Mouse (Mus musculus) heart, embryonic 13.5 days (tissue): ENCODE measurements at regions not wholly inside any gene's neighbourhood (a gene's known extent, or its start where the extent isn't known, plus 50 kb on each side); places are given as distances from the start of the nearest gene placed in this dataset.
A peak's percentile ranks its signal among the peaks of the same experiment; 100 is the strongest.

Experiments used
- ATAC-seq: fragments of 200-750 bp; cut with Nextera tagmentation; 2 replicates; pipeline ENCODE4 v1.8.0; 2017; ENCODE audit warnings: moderate TSS enrichment; ENCODE audit not compliant: insufficient number of reproducible peaks, low FRiP score, low TSS enrichment; ENCODE audit errors: extremely low read depth
- H3K27ac ChIP-seq: fragments of 300-500 bp; sonication (generic); replicated peaks from 2 replicates; pipeline ENCODE4 v1.5.1; 2015; ENCODE audit warnings: moderate library complexity, mild to moderate bottlenecking, inconsistent platforms
- H3K27me3 ChIP-seq: fragments of 300-500 bp; sonication (generic); replicated peaks from 2 replicates; pipeline ENCODE4 v1.6.1; 2015; ENCODE audit warnings: mild to moderate bottlenecking, inconsistent platforms
- H3K36me3 ChIP-seq: fragments of 300-500 bp; sonication (generic); 2 replicates; pipeline ENCODE4 v1.6.1; 2015; ENCODE audit warnings: mild to moderate bottlenecking, inconsistent platforms
- H3K4me1 ChIP-seq: fragments of 300-500 bp; sonication (generic); 2 replicates; pipeline ENCODE4 v1.6.1; 2015; ENCODE audit warnings: inconsistent platforms
- H3K4me2 ChIP-seq: fragments of 300-500 bp; sonication (generic); 2 replicates; pipeline ENCODE4 v1.6.1; 2015; ENCODE audit warnings: inconsistent platforms, mild to moderate bottlenecking, moderate library complexity
- H3K4me3 ChIP-seq: fragments of 300-500 bp; sonication (generic); 2 replicates; pipeline ENCODE4 v1.5.1; 2015; ENCODE audit warnings: moderate library complexity, mild to moderate bottlenecking, inconsistent platforms
- H3K9ac ChIP-seq: fragments of 300-500 bp; sonication (generic); 2 replicates; pipeline ENCODE4 v1.6.1; 2015; ENCODE audit warnings: inconsistent platforms, mild to moderate bottlenecking, moderate library complexity
- H3K9me3 ChIP-seq: fragments of 300-500 bp; sonication (generic); 2 replicates; pipeline ENCODE4 v1.6.1; 2016; ENCODE audit warnings: inconsistent platforms
- WGBS: fragments of 180-500 bp; shearing (Covaris S2); methylation state at CpG from one replicate; pipeline ENCODE4 v1.1.7; 2015; ENCODE audit warnings: mixed read lengths; 5-methylcytosine and 5-hydroxymethylcytosine counted together

DNA sequence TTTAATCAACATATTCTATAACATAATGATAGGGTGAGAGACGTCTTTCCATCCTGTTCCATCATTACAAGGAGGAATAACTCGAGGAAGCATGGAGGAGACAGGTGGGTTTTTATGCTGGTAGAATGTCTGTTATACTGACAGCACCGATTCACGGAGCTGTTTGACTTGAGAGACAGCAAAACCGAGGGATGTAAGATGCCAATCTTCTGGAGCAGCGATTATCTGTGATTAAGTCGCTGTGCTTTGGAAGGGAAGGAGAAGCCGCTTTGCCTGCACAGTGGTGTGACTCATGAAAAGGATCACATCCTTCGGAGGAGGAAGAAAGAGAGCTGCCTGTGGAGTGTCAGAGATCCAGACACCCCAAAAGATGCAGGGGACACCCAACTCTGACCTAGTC lies 205.4 kb downstream of the Drd1 start:
- H3K27me3 ChIP-seq: no peaks in the 10 kb centered on the region
- H3K4me2 ChIP-seq: no peak overlapping the region
- H3K4me1 ChIP-seq: no peaks in the 10 kb centered on the region
- H3K27ac ChIP-seq: no peak overlapping the region
- 74% methylated on average over 9 of the region's 9 CpGs for WGBS
- H3K9me3 ChIP-seq: no peaks in the 10 kb centered on the region
- no peak overlapping the region for H3K4me3 ChIP-seq
- no peak for ATAC-seq
- H3K9ac ChIP-seq: no peak overlapping the region
- H3K36me3 ChIP-seq: no peaks in the 10 kb centered on the region

DNA sequence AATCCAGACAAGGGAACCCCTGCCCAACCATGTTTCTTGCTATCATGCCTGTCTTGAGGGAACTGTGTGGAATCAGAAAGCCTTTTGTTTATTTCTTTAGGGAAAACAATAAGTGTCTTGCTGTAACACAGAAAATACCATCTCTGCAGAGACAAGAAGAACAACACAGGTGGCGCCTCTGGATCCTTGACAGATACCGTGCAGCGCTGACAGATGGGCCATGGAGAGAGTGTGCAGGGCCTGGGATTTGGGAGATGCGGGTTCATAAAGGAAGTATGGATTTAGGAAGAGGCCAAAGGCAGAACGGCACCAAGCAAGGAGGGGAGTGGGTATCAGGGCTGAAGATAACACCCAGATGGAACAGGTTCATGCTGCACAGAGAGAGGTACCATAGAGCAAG lies 209.3 kb downstream of the Drd1 start:
- ATAC-seq: no peak
- WGBS: 75% methylated on average over 5 of the region's 5 CpGs
- no peaks in the 10 kb centered on the region for H3K36me3 ChIP-seq
- no peaks in the 10 kb centered on the region for H3K27me3 ChIP-seq
- H3K9ac ChIP-seq: no peak overlapping the region
- H3K4me3 ChIP-seq: no peak overlapping the region
- no peak overlapping the region for H3K4me2 ChIP-seq
- no peaks in the 10 kb centered on the region for H3K4me1 ChIP-seq
- H3K27ac ChIP-seq: no peak overlapping the region
- H3K9me3 ChIP-seq: no peaks in the 10 kb centered on the region

DNA sequence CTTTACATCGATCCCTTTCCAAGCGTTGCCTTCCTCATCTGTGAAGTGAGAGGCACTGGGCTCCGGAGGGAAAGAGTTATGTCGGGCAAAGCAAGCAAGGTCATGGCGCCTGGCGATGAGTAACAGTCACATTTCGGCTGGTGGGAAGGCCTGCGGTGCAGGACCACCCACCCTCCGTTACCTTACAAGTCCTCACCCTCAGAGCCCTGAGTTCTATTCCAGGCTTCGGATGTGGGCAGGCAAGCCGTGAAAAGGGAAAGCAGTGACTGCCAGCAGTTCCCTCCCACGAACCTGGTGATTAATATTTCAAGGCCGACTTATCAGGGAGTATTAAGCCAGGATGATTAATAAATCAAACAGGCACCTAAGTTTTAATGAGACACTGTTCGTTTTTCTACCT lies 209.7 kb downstream of the Drd1 start:
- no peak for ATAC-seq
- no peaks in the 10 kb centered on the region for H3K27me3 ChIP-seq
- no peaks in the 10 kb centered on the region for H3K9me3 ChIP-seq
- no peak overlapping the region for H3K27ac ChIP-seq
- no peak overlapping the region for H3K9ac ChIP-seq
- H3K4me1 ChIP-seq: no peaks in the 10 kb centered on the region
- no peaks in the 10 kb centered on the region for H3K36me3 ChIP-seq
- 74% methylated on average over 14 of the region's 14 CpGs for WGBS
- no peak overlapping the region for H3K4me3 ChIP-seq
- H3K4me2 ChIP-seq: no peak overlapping the region

DNA sequence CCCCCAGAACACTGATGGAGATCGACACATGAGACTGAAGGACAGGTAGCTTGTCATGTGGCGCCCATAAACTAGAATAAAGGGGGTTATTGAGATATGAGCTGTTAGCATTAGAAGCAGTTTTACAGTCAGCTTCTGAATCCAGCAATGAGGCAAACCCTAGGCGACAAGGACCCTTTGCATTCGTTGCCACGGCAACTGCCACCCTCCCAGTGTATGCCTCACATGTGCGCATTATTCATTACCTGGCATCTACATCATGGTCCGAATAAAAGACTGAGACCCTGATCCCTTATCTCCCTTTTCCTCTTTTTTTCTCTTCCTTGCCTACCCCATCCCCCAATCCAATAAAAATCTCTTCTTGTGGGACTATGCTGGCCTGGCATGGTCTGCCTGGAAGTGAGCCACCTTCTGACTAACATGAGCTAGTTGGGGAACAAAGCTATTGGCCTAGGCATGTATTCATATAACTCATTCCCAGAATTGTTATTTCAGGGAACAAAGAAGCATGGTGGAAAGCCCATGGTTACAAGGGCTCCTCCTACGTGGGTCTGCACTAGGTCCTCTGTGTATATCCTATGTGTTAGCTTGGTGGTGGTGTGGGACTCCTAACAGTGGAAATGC lies 229.4 kb downstream of the Drd1 start:
- Histone ChIP-seq H3K4me3 (no peak overlapping the region), H3K4me1 (no peaks in the 10 kb centered on the region), H3K9me3 (peaks cover 5% of the 10 kb centered on the region; the same call in 1 of the 2 replicates), H3K9ac (no peak overlapping the region), H3K4me2 (no peak overlapping the region), H3K27me3 (no peaks in the 10 kb centered on the region), H3K27ac (no peak overlapping the region), H3K36me3 (no peaks in the 10 kb centered on the region)
- WGBS: 68% methylated on average over 8 of the region's 8 CpGs
- no peak for ATAC-seq

DNA sequence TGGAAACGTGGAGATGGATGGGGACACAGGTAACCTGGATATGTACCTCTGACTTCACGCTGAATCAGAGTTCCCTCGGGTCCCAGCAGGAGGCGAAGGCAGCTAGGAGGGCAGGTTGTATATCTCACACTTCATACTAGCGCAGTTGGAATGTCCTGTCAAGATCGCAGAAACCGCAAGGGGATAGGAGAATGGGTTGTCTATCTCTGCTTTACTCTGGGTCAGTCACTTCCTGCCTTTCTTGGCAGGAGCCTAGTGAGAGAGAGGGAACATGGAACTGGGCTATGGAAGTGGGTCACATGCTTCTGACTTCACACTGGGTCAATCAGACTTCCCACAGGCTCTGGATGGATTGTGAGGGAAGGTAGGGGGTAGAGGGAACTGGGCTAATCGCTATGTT lies 233.4 kb downstream of the Drd1 start:
- H3K27me3 ChIP-seq: no peaks in the 10 kb centered on the region
- no peaks in the 10 kb centered on the region for H3K4me1 ChIP-seq
- H3K9me3 ChIP-seq: no peaks in the 10 kb centered on the region
- no peak overlapping the region for H3K4me2 ChIP-seq
- no peak overlapping the region for H3K4me3 ChIP-seq
- H3K9ac ChIP-seq: no peak overlapping the region
- WGBS: 63% methylated on average over 8 of the region's 8 CpGs
- no peak overlapping the region for H3K27ac ChIP-seq
- ATAC-seq: no peak
- no peaks in the 10 kb centered on the region for H3K36me3 ChIP-seq

DNA sequence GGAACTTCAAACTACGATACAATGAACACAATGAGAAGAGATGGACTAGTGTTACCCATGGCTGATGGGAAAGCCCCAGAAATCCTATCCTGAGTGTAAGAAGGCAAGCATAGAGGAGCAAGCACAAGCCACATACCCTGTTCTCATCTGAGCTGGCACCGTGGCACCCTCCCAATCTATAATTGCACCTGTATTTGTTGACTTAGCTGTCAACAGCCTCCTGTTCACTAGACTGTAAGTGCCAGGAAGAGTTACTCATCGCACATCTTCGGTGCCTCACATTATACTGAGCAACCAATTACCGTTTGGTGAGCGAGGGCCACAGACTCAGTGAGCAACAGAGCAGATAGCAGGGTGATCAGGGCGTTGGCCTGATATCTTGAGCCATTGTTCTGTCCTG lies 239.9 kb downstream of the Drd1 start:
- Histone ChIP-seq H3K9ac (no peak overlapping the region), H3K27me3 (0 out of 2 replicates have a peak, but pooled peaks cover 3% of the 10 kb centered on the region), H3K36me3 (no peaks in the 10 kb centered on the region), H3K4me1 (peaks cover 7% of the 10 kb centered on the region; the same call in 1 of the 2 replicates), H3K4me2 (no peak overlapping the region), H3K4me3 (no peak overlapping the region), H3K9me3 (no peaks in the 10 kb centered on the region), H3K27ac (no peak overlapping the region)
- 67% methylated on average over 7 of the region's 7 CpGs for WGBS
- ATAC-seq: no peak

DNA sequence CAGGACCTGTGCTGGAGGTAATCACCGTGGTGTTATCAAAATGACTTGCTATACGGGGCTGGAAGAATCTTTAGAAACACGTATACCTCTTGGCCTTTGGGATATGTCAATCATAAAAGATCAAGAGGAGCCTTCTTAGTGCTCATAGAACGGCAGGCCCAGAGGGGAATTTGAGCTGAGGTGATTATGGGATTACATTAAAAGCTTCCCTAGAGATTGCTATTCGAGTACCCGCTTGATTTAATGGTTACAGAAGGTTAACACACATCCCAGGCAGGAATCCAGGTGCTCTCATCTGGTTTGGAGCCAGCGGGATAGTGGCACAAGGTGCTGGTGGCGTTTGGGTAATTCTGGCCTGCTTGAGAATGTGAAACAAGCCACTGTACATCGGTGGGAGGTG lies 241.4 kb downstream of the Drd1 start:
- H3K9ac ChIP-seq: no peak overlapping the region
- H3K36me3 ChIP-seq: no peaks in the 10 kb centered on the region
- H3K4me2 ChIP-seq: no peak overlapping the region
- peaks cover 3% of the 10 kb centered on the region; the same call in 1 of the 2 replicates for H3K27me3 ChIP-seq
- no peak overlapping the region for H3K27ac ChIP-seq
- no peak overlapping the region for H3K4me3 ChIP-seq
- H3K4me1 ChIP-seq: peaks cover 7% of the 10 kb centered on the region; the same call in 1 of the 2 replicates
- no peak for ATAC-seq
- no peaks in the 10 kb centered on the region for H3K9me3 ChIP-seq
- WGBS: 60% methylated on average over 9 of the region's 9 CpGs

DNA sequence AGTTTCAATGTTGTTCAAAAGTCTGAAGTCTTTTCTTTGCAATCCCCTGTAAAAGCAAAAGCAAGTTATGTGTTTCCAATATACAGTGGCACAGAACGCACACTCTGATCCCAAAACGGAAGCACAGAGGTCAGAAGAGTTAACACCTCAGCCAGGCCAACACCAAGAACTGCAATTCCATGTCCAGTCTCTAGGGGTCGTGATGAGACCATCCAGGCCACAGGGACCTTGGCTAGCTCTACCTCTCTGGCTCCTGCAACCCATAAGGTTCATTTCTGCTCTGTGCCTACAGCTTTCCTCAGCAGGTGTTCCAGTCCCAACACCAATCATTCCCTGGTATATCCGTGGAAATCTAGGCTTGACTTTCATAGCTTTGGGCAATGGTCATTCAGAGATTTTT lies 243.6 kb downstream of the Drd1 start:
- ATAC-seq: no peak
- no peak overlapping the region for H3K27ac ChIP-seq
- H3K9me3 ChIP-seq: no peaks in the 10 kb centered on the region
- no peaks in the 10 kb centered on the region for H3K36me3 ChIP-seq
- H3K4me3 ChIP-seq: no peak overlapping the region
- WGBS: 23% methylated on average over 4 of the region's 4 CpGs
- no peak overlapping the region for H3K4me2 ChIP-seq
- peaks cover 22% of the 10 kb centered on the region for H3K4me1 ChIP-seq
- H3K9ac ChIP-seq: no peak overlapping the region
- peaks cover 3% of the 10 kb centered on the region; the same call in 1 of the 2 replicates for H3K27me3 ChIP-seq

DNA sequence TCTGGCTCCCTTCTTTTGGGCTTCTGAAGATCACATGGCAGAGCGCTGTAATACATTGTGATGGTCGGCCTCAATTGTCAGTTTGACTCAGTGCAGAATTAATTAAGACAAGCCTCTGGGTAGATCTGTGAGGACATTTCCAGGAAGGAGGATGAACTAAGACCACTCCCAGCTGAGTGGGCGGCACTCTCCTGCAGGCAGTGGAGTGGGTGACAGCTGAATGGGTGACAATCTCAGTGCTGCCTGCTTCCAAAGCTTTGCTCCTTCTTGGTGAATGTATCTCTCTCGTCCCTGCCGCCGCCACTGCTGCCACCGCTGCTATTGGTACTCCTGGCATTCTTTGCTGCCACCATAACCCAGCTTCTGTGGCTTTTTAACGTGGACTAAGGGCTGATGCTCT lies 244.4 kb downstream of the Drd1 start:
- H3K4me2 ChIP-seq: no peak overlapping the region
- no peak for ATAC-seq
- no peak overlapping the region for H3K27ac ChIP-seq
- peaks cover 6% of the 10 kb centered on the region; the same call in 1 of the 2 replicates for H3K27me3 ChIP-seq
- H3K9me3 ChIP-seq: no peaks in the 10 kb centered on the region
- H3K9ac ChIP-seq: no peak overlapping the region
- no peak overlapping the region for H3K4me3 ChIP-seq
- H3K4me1 ChIP-seq: peaks cover 22% of the 10 kb centered on the region
- WGBS: 59% methylated on average over 8 of the region's 8 CpGs
- H3K36me3 ChIP-seq: no peaks in the 10 kb centered on the region

DNA sequence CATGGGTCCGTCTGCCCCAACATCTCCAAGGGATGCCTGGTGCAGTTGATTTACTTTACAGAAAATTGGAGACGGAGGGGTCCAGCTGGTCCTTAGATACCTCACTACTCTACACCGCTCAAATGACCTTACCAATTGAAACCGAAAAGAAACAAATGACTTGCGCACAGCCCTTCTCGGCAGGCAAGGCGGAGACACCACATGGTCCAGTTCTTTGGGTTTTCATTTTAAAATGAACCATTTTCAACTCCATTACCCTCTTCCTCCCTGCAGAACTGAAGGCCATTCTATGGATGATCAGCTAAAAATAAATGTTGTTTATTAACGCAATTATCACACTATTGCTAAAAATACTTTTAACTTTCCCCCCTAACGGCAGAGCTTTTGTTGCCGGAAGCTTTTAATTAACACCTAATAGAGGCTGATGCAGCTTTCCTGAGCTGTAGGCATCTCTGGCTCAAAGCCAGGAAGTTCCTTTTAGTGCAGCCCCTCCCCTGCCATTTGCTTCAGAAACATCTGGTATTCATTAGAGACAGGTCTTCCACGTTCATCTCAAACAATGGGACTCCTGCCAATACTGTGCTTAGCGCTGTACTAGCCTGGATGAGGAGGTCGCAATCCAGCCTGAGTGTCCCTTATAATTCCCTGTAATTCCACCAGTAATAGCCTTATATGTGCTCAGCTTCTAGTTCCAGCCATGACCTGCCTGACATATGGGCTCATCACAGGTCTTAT lies 247.5 kb downstream of the Drd1 start:
- Histone ChIP-seq H3K27ac (no peak overlapping the region), H3K9me3 (no peaks in the 10 kb centered on the region), H3K9ac (no peak overlapping the region), H3K4me1 (peaks cover 18% of the 10 kb centered on the region), H3K4me3 (no peak overlapping the region), H3K4me2 (0 out of 2 replicates have a peak overlapping the region, but pooled peaks have one; percentile 7), H3K36me3 (no peaks in the 10 kb centered on the region), H3K27me3 (peaks cover 6% of the 10 kb centered on the region; the same call in 1 of the 2 replicates)
- ATAC-seq: no peak
- 46% methylated on average over 13 of the region's 13 CpGs for WGBS

DNA sequence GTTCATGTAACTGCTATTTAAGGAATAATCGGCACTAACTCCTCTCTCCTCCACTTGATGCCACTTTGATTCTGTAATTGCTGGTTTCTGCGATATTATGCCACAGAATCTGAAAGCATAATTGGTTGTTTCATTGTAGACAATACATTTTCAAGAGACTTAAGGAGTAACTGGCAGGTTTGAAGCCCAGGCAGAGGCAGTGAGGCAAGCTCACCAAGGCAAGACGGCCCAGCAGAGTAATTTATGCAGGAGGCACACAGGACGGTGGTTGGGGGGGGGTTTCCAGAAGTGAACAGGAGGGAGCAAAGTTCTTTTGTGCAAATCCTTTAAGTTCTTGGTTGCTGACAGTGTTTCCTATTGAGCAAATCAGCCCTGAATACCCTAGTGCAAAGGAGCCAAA lies 249.6 kb downstream of the Drd1 start:
- Histone ChIP-seq H3K4me1 (peaks cover 14% of the 10 kb centered on the region), H3K9ac (no peak overlapping the region), H3K36me3 (no peaks in the 10 kb centered on the region), H3K27ac (no peak overlapping the region), H3K4me3 (no peak overlapping the region), H3K27me3 (peaks cover 3% of the 10 kb centered on the region; the same call in 1 of the 2 replicates), H3K4me2 (no peak overlapping the region), H3K9me3 (no peaks in the 10 kb centered on the region)
- WGBS: 75% methylated on average over 4 of the region's 4 CpGs
- no peak for ATAC-seq

DNA sequence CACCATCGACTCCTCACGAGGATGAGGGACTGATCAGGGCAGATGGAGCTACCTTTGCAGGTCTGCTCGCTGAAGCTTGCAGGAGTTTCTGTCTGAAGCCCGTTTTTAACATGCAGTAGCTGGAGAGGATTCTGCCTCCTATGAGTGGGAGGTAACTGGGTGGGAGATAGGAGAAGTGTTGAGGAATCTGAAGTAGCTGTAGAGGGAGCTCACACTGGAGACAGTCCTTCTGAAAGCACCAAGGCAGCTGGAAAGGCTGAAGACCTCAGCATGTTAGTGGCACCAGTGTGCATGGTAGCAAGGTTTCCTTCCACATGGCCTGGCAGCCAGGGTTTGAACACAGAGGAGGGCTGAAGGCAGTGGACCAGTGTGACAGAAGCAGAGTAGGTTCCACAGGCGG lies 254.5 kb downstream of the Drd1 start:
- ATAC-seq: no peak
- Histone ChIP-seq H3K4me2 (no peak overlapping the region), H3K9ac (no peak overlapping the region), H3K9me3 (no peaks in the 10 kb centered on the region), H3K36me3 (no peaks in the 10 kb centered on the region), H3K27me3 (no peaks in the 10 kb centered on the region), H3K4me1 (no peaks in the 10 kb centered on the region), H3K4me3 (no peak overlapping the region), H3K27ac (no peak overlapping the region)
- WGBS: 65% methylated on average over 5 of the region's 5 CpGs
